Mouse (Mus musculus): ENCODE data around the gene Mtmr12.

- no peak for TF ChIP-seq CTCF (conservative IDR thresholded peaks at IDR 0.05; ENCODE audit: low read length)
- no peak for TF ChIP-seq POU5F1 (IDR thresholded peaks at IDR 0.05; ENCODE audit: borderline replicate concordance, low read length)
- TF ChIP-seq NANOG (IDR thresholded peaks at IDR 0.05; ENCODE audit: borderline replicate concordance, low read length), result no peak
Observed at GRCm38 (mm10) chr15:12216119-12216518, 11.3 kb downstream of the Mtmr12 start.

All from E14TG2a.4 (cell line).